Mouse (Mus musculus): ENCODE results near the gene Sgcd.

- TF ChIP-seq CHD2 (IDR thresholded peaks at IDR 0.05; ENCODE audit: low read length) (no peak), POLR2A (IDR thresholded peaks at IDR 0.05; ENCODE audit: low read depth, low read length) (no peak), CTCF (conservative IDR thresholded peaks at IDR 0.05 in 1 of 2, IDR thresholded peaks at IDR 0.05 in 1 of 2; ENCODE audit: low read depth in 2 of 2, low read length in 2 of 2) (no peak), E2F4 (IDR thresholded peaks at IDR 0.05; ENCODE audit: insufficient replicate concordance, low read depth, low read length) (no peak), TCF12 (IDR thresholded peaks at IDR 0.05; ENCODE audit: low read depth, low read length) (no peak), ZC3H11A (IDR thresholded peaks at IDR 0.05; ENCODE audit: low read depth, low read length) (no peak), EP300 (IDR thresholded peaks at IDR 0.05; ENCODE audit: low read length) (no peak), ETS1 (conservative IDR thresholded peaks at IDR 0.05; ENCODE audit: low read depth, low read length) (no peak), RAD21 (IDR thresholded peaks at IDR 0.05; ENCODE audit: low read depth, low read length) (no peak), USF2 (conservative IDR thresholded peaks at IDR 0.05; ENCODE audit: low read depth, low read length) (no peak), USF1 (IDR thresholded peaks at IDR 0.05; ENCODE audit: low read depth, low read length) (no peak), ZNF384 (IDR thresholded peaks at IDR 0.05; ENCODE audit: low read depth, low read length) (no peak)
These were observed 831.8 kb downstream of the Sgcd start for GRCm38 (mm10) chr11:47156730-47157693.
